Mouse (Mus musculus): ENCODE results near the gene Spata13. TPM values are rescaled to one million over a fixed set of nuclear protein-coding genes. Genes with fewer than 3 reads are reported as not detected.
A peak's percentile ranks its signal among the peaks of the same experiment; 100 is the strongest.

The Spata13 gene
- total RNA-seq, 2 experiments from 2014 or later = 3.8 to 4.3 TPM

- no peak for DNase-seq
- Histone ChIP-seq H3K27ac (no peak overlapping the region), H3K4me3 (no peak overlapping the region)
- intact Hi-C loops (cut with DNase I) = no loop called here
- TF ChIP-seq CTCF (IDR thresholded peaks at IDR 0.05) = no peak
These were observed 56.0 kb downstream of the Spata13 start for GRCm38 (mm10) chr14:60689768-60690167.

DNA sequence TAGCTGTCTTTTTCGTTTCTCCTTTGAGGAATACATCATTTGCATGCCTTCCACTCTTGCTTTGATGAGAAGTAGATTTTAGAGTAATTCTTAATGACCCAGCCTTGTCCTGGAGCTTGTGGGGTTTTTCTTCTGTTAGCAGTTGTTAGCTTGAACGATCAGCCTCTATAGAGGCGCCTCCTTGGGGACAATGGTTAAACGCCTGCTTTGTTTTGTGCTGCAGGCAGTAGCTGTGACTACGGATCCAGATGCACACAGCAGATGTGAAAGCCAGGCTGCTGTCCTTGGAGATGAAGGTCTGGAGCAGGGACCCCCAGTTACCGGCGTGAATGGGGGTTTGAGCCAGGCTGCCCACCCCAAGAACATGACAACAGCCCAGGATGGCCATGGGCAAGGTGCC lies 56.8 kb downstream of the Spata13 start:
- Histone ChIP-seq H3K27ac (no peak overlapping the region), H3K4me3 (no peak overlapping the region)
- TF ChIP-seq CTCF (IDR thresholded peaks at IDR 0.05) = no peak
- intact Hi-C loops (cut with DNase I) = no loop called here
- DNase-seq = no peak

- TF ChIP-seq CTCF (IDR thresholded peaks at IDR 0.05) = no peak
- Histone ChIP-seq H3K4me3 (0 out of 2 replicates have a peak overlapping the region, but pooled peaks have one; percentile 3), H3K27ac (peak overlapping the region; percentile 41)
- DNase-seq = peak; percentile 42
- intact Hi-C loops (cut with DNase I) = loop anchor here (1.0 kb wide), 1 partner anchor 168 kb away; no protein-coding TSS in a partner anchor
These were observed 59.3 kb downstream of the Spata13 start for GRCm38 (mm10) chr14:60693122-60693536.

DNA sequence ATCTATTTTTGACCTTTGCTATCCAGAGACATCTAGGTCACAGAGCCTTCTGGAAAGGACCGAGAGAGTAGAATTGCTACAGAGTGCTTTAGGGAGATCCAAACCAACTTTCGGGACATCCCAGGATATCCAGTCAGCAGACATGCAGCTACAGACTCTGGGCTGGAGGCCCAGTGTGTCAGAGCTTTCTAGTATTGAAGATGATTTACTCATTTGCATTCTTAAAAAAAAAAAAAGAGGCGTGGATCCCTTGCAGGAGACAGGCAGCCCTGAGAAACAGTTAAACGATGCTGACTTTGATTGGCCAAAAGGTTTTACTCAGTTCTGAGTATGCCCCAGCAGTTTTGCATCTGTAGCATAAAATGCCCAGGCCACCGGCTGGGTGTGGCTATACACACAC lies 59.9 kb downstream of the Spata13 start:
- Histone ChIP-seq H3K4me3 (no peak overlapping the region), H3K27ac (peak overlapping the region; percentile 41)
- no peak for TF ChIP-seq CTCF (IDR thresholded peaks at IDR 0.05)
- intact Hi-C loops (cut with DNase I) = loop anchor here (1.0 kb wide), 1 partner anchor 168 kb away; no protein-coding TSS in a partner anchor
- DNase-seq = no peak

DNA sequence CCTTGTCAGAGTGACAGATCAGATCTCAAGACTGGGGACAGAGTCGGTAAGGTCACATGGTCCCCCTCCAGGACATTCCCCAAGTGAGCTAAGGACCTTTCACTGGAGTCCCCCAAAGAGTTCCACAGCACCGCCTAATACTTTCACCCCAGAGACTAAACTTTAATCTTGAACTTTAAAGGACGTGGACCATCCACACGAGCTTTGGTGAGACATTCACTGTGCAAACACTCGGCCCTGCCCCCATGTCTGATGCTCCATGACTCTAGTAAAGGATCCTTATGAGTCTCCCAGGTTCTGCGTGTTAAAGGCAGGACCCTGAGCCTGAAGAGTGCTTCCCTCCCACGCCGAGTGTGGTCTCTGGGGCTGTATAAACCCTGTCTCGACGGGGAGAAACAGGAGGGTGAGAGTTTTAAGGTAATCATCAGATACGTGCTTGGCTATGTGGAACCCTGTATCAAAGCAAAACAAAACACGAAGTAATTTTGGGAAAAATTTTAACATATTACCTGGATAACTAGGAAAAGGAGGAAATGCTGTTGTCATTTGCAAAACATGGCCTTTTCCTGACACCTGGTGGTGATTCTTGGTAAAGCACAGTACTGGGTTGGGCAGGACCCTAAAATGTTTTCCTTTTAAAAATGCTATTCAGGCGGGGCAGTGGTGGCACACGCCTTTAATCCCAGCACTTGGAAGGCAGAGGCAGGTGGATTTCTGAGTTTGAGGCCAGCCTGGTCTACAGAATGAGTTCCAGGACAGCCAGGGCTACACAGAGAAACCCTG lies 60.6 kb downstream of the Spata13 start:
- peak overlapping the region; percentile 48; the same call in 1 of the 2 replicates for H3K27ac ChIP-seq
- TF ChIP-seq CTCF (IDR thresholded peaks at IDR 0.05) = peak; percentile 81
- intact Hi-C loops (cut with DNase I) = no loop called here
- DNase-seq = peak; percentile 42
- H3K4me3 ChIP-seq = no peak overlapping the region

DNA sequence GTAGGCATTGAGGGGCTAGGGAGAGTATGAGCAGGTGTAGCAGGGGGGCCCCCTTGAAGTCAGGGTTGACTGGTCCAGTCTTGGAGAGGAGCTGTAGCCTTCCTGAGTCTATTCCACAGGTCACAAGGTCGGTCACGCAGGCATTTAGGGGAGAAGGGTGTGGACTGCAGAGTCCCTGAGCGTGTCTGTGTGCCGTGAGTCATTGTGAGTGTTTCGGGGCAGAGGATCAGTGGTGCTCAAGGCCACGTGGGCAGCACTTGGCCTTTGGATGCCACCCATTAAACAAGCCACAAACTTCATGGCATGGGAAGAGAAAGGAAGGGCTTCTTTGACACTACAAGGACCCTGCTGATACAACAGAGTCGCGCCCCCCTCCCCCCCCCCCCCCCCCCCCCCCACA lies 63.5 kb downstream of the Spata13 start:
- intact Hi-C loops (cut with DNase I) = no loop called here
- TF ChIP-seq CTCF (IDR thresholded peaks at IDR 0.05) = no peak
- Histone ChIP-seq H3K27ac (no peak overlapping the region), H3K4me3 (no peak overlapping the region)
- no peak for DNase-seq

DNA sequence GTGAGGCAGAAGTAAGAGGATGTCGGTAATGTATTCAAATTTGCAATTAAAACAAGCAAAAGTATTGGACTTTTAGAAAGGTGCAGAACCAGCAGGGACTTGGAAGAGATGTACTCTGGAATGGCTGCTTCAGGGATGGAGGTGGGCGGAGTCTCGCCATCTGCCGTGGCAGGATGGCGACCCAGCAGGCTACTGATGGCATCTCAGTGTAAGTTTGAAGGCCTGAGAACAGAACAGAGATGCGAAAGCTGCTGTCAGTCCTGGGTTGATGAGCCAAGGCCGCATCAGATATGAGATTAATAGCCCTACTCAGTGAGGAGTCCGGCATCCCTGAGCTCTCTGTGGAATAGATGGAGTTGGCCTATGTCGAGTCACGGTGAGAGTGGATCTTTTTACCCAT lies 65.2 kb downstream of the Spata13 start:
- TF ChIP-seq CTCF (IDR thresholded peaks at IDR 0.05) = no peak
- Histone ChIP-seq H3K27ac (no peak overlapping the region), H3K4me3 (no peak overlapping the region)
- no peak for DNase-seq
- intact Hi-C loops (cut with DNase I) = no loop called here

DNA sequence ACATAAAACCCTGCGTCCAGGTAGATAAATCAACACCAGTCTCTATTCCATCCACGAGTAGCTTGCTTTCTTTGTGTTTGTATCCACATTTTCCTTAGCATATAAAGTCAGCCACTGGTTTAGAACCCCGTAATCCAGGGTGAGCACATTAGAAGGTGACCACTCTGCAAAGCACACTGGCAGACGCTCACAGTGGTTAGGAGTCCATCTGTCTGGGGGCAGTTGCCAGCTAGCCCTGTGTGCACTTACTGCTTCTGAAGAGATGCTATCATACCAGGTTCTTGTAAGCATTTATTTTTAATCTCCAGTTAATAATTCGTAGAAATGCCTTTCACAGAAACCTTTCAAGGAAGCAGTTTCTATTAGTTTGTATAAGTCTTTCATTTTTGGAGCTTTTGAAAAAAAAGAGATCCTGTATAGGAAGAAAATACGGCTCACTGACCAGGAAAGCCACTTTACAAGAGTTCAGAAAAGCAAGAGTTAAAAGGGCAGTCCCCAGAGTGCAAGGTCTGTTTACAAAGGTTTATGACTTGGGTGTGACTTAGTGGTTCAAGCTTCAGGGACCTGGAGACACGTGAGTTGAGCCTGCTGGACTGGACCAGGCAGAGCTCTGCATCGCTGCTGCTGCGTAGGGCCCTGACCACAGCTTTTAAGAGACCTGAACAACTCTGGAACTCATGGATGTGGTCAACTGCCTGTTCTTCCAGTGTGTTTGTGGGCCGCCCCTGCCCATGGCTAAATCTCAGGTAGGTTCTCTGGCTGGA lies 68.8 kb downstream of the Spata13 start:
- intact Hi-C loops (cut with DNase I) = no loop called here
- no peak for DNase-seq
- Histone ChIP-seq H3K27ac (no peak overlapping the region), H3K4me3 (no peak overlapping the region)
- no peak for TF ChIP-seq CTCF (IDR thresholded peaks at IDR 0.05)

DNA sequence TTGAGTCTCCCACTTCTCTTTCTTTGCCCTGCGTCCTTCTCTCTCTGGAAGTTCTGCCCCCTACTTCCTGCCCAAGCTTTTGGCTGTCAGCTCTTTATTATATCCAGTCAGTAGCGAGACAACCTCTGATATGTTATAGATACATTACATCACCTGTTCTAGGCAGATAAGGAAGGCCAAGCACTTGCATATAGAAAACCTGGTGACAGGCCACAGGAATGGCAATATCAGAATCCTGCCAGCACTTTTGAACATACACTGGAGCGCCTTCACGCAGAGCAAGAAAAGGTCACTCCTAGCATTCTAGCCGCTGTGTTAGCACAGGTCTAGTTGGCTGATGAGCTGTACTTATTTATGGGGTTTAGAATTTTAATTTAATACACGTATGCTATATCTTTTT lies 70.7 kb downstream of the Spata13 start:
- TF ChIP-seq CTCF (IDR thresholded peaks at IDR 0.05) = no peak
- H3K27ac ChIP-seq = peak overlapping the region; percentile 58
- H3K4me3 ChIP-seq = no peak overlapping the region
- intact Hi-C loops (cut with DNase I) = no loop called here
- DNase-seq = no peak

DNA sequence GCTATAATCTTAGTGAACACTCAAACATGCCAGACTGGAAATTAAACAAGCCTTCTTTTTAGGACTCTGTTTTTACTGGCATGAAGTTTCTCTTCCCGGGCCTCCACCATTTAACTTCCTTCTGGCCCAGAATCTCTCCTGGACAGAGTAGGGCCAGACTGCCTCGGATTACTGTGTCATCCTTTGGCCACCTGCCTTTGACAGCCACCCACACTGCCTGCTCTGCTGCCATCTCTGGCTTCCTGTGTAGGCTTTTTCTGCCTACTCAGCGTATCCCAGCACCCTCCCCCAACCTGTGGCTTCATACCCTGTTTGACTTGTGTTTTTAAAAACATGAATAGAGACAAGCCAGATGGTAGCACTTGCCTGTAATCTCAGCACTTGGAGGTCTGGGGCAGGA lies 71.2 kb downstream of the Spata13 start:
- Histone ChIP-seq H3K27ac (peak overlapping the region; percentile 58), H3K4me3 (no peak overlapping the region)
- no peak for TF ChIP-seq CTCF (IDR thresholded peaks at IDR 0.05)
- intact Hi-C loops (cut with DNase I) = loop anchor here (5.0 kb wide), 1 partner anchor 37 kb away; no protein-coding TSS in a partner anchor
- DNase-seq = peak; percentile 83

GRCm38 (mm10) chr14:60709192-60709591 lies 75.4 kb downstream of the Spata13 start:
- TF ChIP-seq CTCF (IDR thresholded peaks at IDR 0.05) = no peak
- H3K27ac ChIP-seq = no peak overlapping the region
- DNase-seq = no peak
- no peak overlapping the region for H3K4me3 ChIP-seq
- intact Hi-C loops (cut with DNase I) = loop anchor here (5.0 kb wide), 1 partner anchor 33 kb away; no protein-coding TSS in a partner anchor

- no peak overlapping the region for H3K4me3 ChIP-seq
- intact Hi-C loops (cut with DNase I) = loop anchor here (5.0 kb wide), 2 partner anchors 33 to 58 kb away; partner anchors contain the start of gene C1qtnf9
- DNase-seq = no peak
- no peak overlapping the region for H3K27ac ChIP-seq
- TF ChIP-seq CTCF (IDR thresholded peaks at IDR 0.05) = no peak
These were observed 75.9 kb downstream of the Spata13 start for GRCm38 (mm10) chr14:60709749-60710148.

GRCm38 (mm10) chr14:60711161-60711560 lies 77.4 kb downstream of the Spata13 start:
- Histone ChIP-seq H3K4me3 (no peak overlapping the region), H3K27ac (no peak overlapping the region)
- TF ChIP-seq CTCF (IDR thresholded peaks at IDR 0.05) = no peak
- intact Hi-C loops (cut with DNase I) = loop anchor here (5.0 kb wide), 1 partner anchor 56 kb away; the partner anchor contains the start of gene C1qtnf9
- no peak for DNase-seq

All from gastrocnemius, adult 2 months (tissue).